8 mouse cellular contexts compared by ENCODE assay signal in the genomic region with DNA sequence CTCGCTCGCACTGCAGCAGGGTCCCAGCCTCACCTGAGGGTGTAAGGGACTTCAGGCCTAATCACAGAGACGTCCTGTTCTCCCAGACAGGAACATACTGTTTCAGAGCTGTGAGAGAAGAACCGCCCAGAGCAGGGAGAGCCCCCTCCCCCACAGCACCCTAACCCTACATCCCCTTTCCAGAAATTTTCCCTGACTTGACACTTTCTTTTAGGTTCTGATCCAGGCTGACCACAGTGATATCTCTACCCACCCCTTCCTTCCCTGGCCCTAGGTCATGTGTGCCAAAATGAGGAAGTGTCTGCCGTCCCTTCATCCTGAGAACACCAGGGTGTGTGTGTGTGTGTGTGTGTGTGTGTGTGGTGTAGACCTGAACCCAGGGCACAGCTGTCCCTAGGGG. TPM values are rescaled to one million over a fixed set of nuclear protein-coding genes. Genes with fewer than 3 reads are reported as not detected.
DNase-seq lines count a peak whose midpoint lies in the region; ATAC-seq and TF ChIP-seq lines count a peak whose summit lies in the region.

TSS of gene C1qc (minus strand) at position 255 of the 400 bp plus-strand sequence.

- H3K27me3 ChIP-seq in MEL (ENCODE audit: control insufficient read depth in 1 of 2, insufficient read depth in 2 of 2, low read length in 2 of 2): no peaks in the 10 kb centered on the region
- H3K27me3 ChIP-seq in forebrain, embryonic 16.5 days (replicated peaks; ENCODE audit: control insufficient read depth, insufficient read depth, low read length): peaks cover 20% of the 10 kb centered on the region
- peaks cover 20% of the 10 kb centered on the region for H3K27me3 ChIP-seq in intestine, embryonic 14.5 days (replicated peaks; ENCODE audit: control insufficient read depth, insufficient read depth, low read length)
- H3K27me3 ChIP-seq in liver, embryonic 16.5 days (ENCODE audit: control insufficient read depth, insufficient read depth, low read depth, low read length): peaks cover 19% of the 10 kb centered on the region

- no peaks in the 10 kb centered on the region for H3K4me1 ChIP-seq in MEL (ENCODE audit: control insufficient read depth in 1 of 2, insufficient read depth in 2 of 2, low read length in 2 of 2)
- peaks cover 4% of the 10 kb centered on the region; the same call in 1 of the 2 replicates for H3K4me1 ChIP-seq in forebrain, embryonic 16.5 days (replicated peaks; ENCODE audit: control insufficient read depth, insufficient read depth, low read length)
- peaks cover 6% of the 10 kb centered on the region; the same call in 1 of the 2 replicates for H3K4me1 ChIP-seq in intestine, embryonic 14.5 days (replicated peaks; ENCODE audit: control insufficient read depth, insufficient read depth, low read length)
- H3K4me1 ChIP-seq in liver, embryonic 16.5 days (ENCODE audit: control insufficient read depth, low read depth, low read length): no peaks in the 10 kb centered on the region

- no peak for ATAC-seq in forebrain, embryonic 16.5 days
- ATAC-seq in intestine, embryonic 14.5 days (replicated peaks; ENCODE audit: low FRiP score, low TSS enrichment, low read depth): no peak
- ATAC-seq in liver, embryonic 16.5 days (ENCODE audit: low read depth): peak; percentile 37

- H3K27ac ChIP-seq in MEL (ENCODE audit: control insufficient read depth, low read depth, low read length): no peak within 1 kb of the TSS
- H3K27ac ChIP-seq in forebrain, embryonic 16.5 days (ENCODE audit: low read length): no peak within 1 kb of the TSS
- no peak within 1 kb of the TSS for H3K27ac ChIP-seq in intestine, embryonic 14.5 days (ENCODE audit: low read depth)
- no peak within 1 kb of the TSS for H3K27ac ChIP-seq in liver, embryonic 16.5 days (ENCODE audit: low read length)

- intact Hi-C loops in gastrocnemius, postnatal 36 days (cut with DNase I): no loop called here

- no peak within 1 kb of the TSS for H3K9ac ChIP-seq in MEL (ENCODE audit: control insufficient read depth, low read depth, low read length, poor library complexity, severe bottlenecking)
- 0 out of 2 replicates have a peak within 1 kb of the TSS, but pooled peaks have one; percentile 5 for H3K9ac ChIP-seq in forebrain, embryonic 16.5 days (replicated peaks; ENCODE audit: low read depth, low read length)
- no peak within 1 kb of the TSS for H3K9ac ChIP-seq in intestine, embryonic 14.5 days (ENCODE audit: low read length)
- H3K9ac ChIP-seq in liver, embryonic 16.5 days (ENCODE audit: low read depth, low read length): no peak within 1 kb of the TSS

- H3K4me3 ChIP-seq in MEL (ENCODE audit: control insufficient read depth in 1 of 2, insufficient read depth in 1 of 2, low read depth in 2 of 2, low read length in 2 of 2): no peak within 1 kb of the TSS
- no peak within 1 kb of the TSS for H3K4me3 ChIP-seq in forebrain, embryonic 16.5 days (replicated peaks; ENCODE audit: low read length)
- no peak within 1 kb of the TSS for H3K4me3 ChIP-seq in intestine, embryonic 14.5 days (ENCODE audit: low read depth, low read length)
- 0 out of 2 replicates have a peak within 1 kb of the TSS, but pooled peaks have one; percentile 7 for H3K4me3 ChIP-seq in liver, embryonic 16.5 days (ENCODE audit: low read depth, low read length)

- no peak for DNase-seq in gastrocnemius, postnatal 10 days
- no peak for DNase-seq in gastrocnemius, postnatal 36 days
- DNase-seq in MEL (ENCODE audit: low read depth, low spot score): peak; percentile 18
- DNase-seq in intestine, embryonic 14.5 days (ENCODE audit: low spot score): no peak
- DNase-seq in cerebellum, postnatal 25 days: no peak
- no peak for DNase-seq in right cerebral cortex, adult 18-20 months

- no peak for TF ChIP-seq RAD21 in MEL (IDR thresholded peaks at IDR 0.05; ENCODE audit: low read depth, low read length)

- WGBS in forebrain, embryonic 16.5 days: 78% methylated on average over 5 of the region's 5 CpGs
- WGBS in intestine, embryonic 14.5 days: 48% methylated on average over 5 of the region's 5 CpGs
- 18% methylated on average over 5 of the region's 5 CpGs for WGBS in liver, embryonic 16.5 days (ENCODE audit: insufficient replicate concordance)

- no peak for TF ChIP-seq EP300 in MEL (IDR thresholded peaks at IDR 0.05; ENCODE audit: low read depth in 1 of 2, low read length in 2 of 2)

- no peak for TF ChIP-seq CTCF in MEL (IDR thresholded peaks at IDR 0.05 in 2 of 3, conservative IDR thresholded peaks at IDR 0.05 in 1 of 3; ENCODE audit: control insufficient read depth in 1 of 3, insufficient read depth in 1 of 3, low read depth in 2 of 3, low read length in 3 of 3, poor library complexity in 1 of 3, severe bottlenecking in 1 of 3)

- H3K79me2 ChIP-seq in MEL (ENCODE audit: control insufficient read depth, insufficient read depth, low read length, poor library complexity): no peaks in the 10 kb centered on the region

- no peaks in the 10 kb centered on the region for H3K36me3 ChIP-seq in MEL (ENCODE audit: control insufficient read depth in 1 of 2, insufficient read depth in 2 of 2, low read length in 2 of 2)
- no peaks in the 10 kb centered on the region for H3K36me3 ChIP-seq in forebrain, embryonic 16.5 days (ENCODE audit: control insufficient read depth, insufficient read depth)
- H3K36me3 ChIP-seq in intestine, embryonic 14.5 days (ENCODE audit: control insufficient read depth, insufficient read depth, low read length): no peaks in the 10 kb centered on the region
- H3K36me3 ChIP-seq in liver, embryonic 16.5 days (ENCODE audit: control insufficient read depth, insufficient read depth): no peaks in the 10 kb centered on the region

- no peak for TF ChIP-seq POLR2A in MEL (IDR thresholded peaks at IDR 0.05; ENCODE audit: control insufficient read depth in 1 of 2, insufficient read depth in 1 of 2, low read depth in 1 of 2, low read length in 2 of 2, poor library complexity in 1 of 2)

- H3K4me2 ChIP-seq in forebrain, embryonic 16.5 days (ENCODE audit: low read length): no peak within 1 kb of the TSS
- no peak within 1 kb of the TSS for H3K4me2 ChIP-seq in intestine, embryonic 14.5 days (ENCODE audit: low read length)
- H3K4me2 ChIP-seq in liver, embryonic 16.5 days (ENCODE audit: low read depth, low read length): no peak within 1 kb of the TSS

- H3K9me3 ChIP-seq in MEL (replicated peaks; ENCODE audit: insufficient read depth, low read length): no peaks in the 10 kb centered on the region
- H3K9me3 ChIP-seq in forebrain, embryonic 16.5 days (ENCODE audit: control insufficient read depth, low read length): no peaks in the 10 kb centered on the region
- no peaks in the 10 kb centered on the region for H3K9me3 ChIP-seq in intestine, embryonic 14.5 days (ENCODE audit: control insufficient read depth, low read length)
- H3K9me3 ChIP-seq in liver, embryonic 16.5 days (replicated peaks; ENCODE audit: control insufficient read depth, low read length): no peaks in the 10 kb centered on the region

TF ChIP-seq in MEL, 35 proteins besides CTCF, POLR2A, EP300 and RAD21:
- no peak for TF ChIP-seq MEF2A (IDR thresholded peaks at IDR 0.05; ENCODE audit: extremely low read depth, insufficient replicate concordance, low read depth, low read length, poor library complexity, severe bottlenecking)
- TF ChIP-seq TCF12 (IDR thresholded peaks at IDR 0.05; ENCODE audit: low read depth, low read length): no peak
- TF ChIP-seq JUND (IDR thresholded peaks at IDR 0.05; ENCODE audit: low read depth, low read length): no peak
- TF ChIP-seq CHD2 (IDR thresholded peaks at IDR 0.05; ENCODE audit: low read length): no peak
- no peak for TF ChIP-seq BHLHE40 (IDR thresholded peaks at IDR 0.05; ENCODE audit: borderline replicate concordance, low read depth, low read length)
- no peak for TF ChIP-seq E2F4 (IDR thresholded peaks at IDR 0.05; ENCODE audit: borderline replicate concordance, low read depth, low read length)
- no peak for TF ChIP-seq USF1 (IDR thresholded peaks at IDR 0.05; ENCODE audit: low read depth, low read length)
- no peak for TF ChIP-seq KAT2A (conservative IDR thresholded peaks at IDR 0.05; ENCODE audit: low read depth, low read length)
- no peak for TF ChIP-seq GABPA (IDR thresholded peaks at IDR 0.05; ENCODE audit: low read depth, low read length)
- TF ChIP-seq ZC3H11A (IDR thresholded peaks at IDR 0.05; ENCODE audit: low read depth, low read length): no peak
- no peak for TF ChIP-seq GATA1 (IDR thresholded peaks at IDR 0.05; ENCODE audit: low read depth, low read length)
- TF ChIP-seq ZMIZ1 (IDR thresholded peaks at IDR 0.05; ENCODE audit: low read depth, low read length): no peak

RNA-seq across cellular contexts. Expression of gene C1qc, which starts in this region (rescaled TPM):
- 10 to 100 TPM; 22.7 to 23.9 TPM for total RNA-seq in gastrocnemius, postnatal 10 days (2021)
- 10 to 100 TPM in 1 of 2 experiments, 1 to 10 TPM in 1; 7.8 to 12.1 TPM for total RNA-seq in gastrocnemius, postnatal 36 days (2021)
- not detected in 2 replicates for total RNA-seq in MEL (2012; rRNA removed)
- not detected for polyA plus RNA-seq in MEL (2012; ENCODE audit: insufficient read depth in 1 of 2, insufficient read length in 2 of 2, low read depth in 1 of 2, low replicate concordance in 2 of 2, missing spikeins in 1 of 2)
- 13.9 and 17.6 TPM in 2 replicates for polyA plus RNA-seq in forebrain, embryonic 16.5 days (2015; fragmentation: Nextera tagmentation; extraction: Ambion mirVana)
- polyA plus RNA-seq in intestine, embryonic 14.5 days (2014; fragmentation: Nextera tagmentation; extraction: Ambion mirVana): 27.5 and 32.3 TPM in 2 replicates
- polyA plus RNA-seq in liver, embryonic 16.5 days (2015; fragmentation: Nextera tagmentation; extraction: Ambion mirVana): 60.4 and 68.2 TPM in 2 replicates

Comparison
In these comparisons a context has a peak if more than half of its experiments do, and no peak if none do; other contexts are left out.
1. RNA of gene C1qc (polyA plus RNA-seq): 60.4 to 68.2 TPM in liver, embryonic 16.5 days, 27.5 to 32.3 TPM in intestine, embryonic 14.5 days and 13.9 to 17.6 TPM in forebrain, embryonic 16.5 days; not detected in MEL; every median in the first group is over 10 times any median in the second.
2. Peak in DNase-seq in MEL; RNA of the gene not detected or under 1 TPM.